Mouse (Mus musculus): Measurements from ENCODE around the gene Washc3.

DNA sequence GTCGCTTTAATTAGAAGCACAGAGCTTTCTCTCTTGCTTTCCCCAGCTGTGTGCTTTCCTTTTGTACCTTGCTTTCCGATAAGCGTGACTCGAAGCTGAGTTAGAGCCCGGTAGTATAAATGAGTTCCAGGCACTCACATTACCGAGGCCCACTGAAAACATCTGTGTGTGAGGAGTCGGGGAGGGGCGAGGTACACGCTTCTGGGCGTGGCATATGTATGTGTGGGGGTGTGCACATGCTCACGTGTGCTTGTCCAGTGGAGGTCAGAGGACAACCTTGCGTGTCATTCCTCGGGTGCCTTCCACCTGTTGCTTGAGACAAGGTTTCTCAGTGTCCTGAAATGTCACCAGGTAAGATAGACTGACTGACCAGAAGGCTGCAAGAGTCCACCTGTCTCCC lies 43.8 kb downstream of the Washc3 start:
- no peak for TF ChIP-seq CTCF (IDR thresholded peaks at IDR 0.05; ENCODE audit: insufficient read depth, low read length)
- TF ChIP-seq POLR2A (IDR thresholded peaks at IDR 0.05; ENCODE audit: borderline replicate concordance, extremely low read depth, low read depth, low read length), result no peak
